Mouse (Mus musculus): ENCODE data around the gene Pdzrn3.

DNA sequence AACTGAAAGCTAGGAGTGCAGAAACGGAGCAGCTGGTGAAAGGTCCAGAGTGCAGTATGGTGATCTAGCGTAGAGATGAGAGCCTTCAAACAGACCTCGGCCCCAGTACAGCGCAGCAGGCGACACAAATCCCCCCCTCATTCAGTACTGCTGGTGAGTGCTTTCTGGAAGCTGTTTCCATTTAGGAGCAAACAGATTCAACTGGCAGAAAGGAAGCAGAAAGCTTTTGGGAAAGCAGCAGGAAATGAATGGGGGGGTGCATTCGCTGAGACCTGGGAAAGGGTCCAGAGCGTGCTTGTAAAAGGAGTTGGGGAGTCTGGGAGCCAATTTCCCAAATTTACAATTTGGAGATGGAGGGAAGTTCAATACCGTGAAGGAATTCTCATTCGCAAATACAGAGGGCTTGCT, 96.9 kb downstream of the Pdzrn3 start:
- no peak for TF ChIP-seq CTCF (IDR thresholded peaks at IDR 0.05; ENCODE audit: low read depth)
- TF ChIP-seq EP300 (IDR thresholded peaks at IDR 0.05; ENCODE audit: low read depth): no peak

All from liver, embryonic 14.5 days (tissue).